Mouse (Mus musculus) C2C12 (cell line): ENCODE results near the gene Zmat3.

ENCODE experiments used
- CTCF ChIP-seq: IDR thresholded peaks from one replicate; pipeline ENCODE4 v1.5.1; 2011; ENCODE audit not compliant: control insufficient read depth, insufficient read depth, insufficient read length
- MAX ChIP-seq: IDR thresholded peaks from one replicate; pipeline ENCODE4 v1.6.1; 2011; ENCODE audit warnings: mild to moderate bottlenecking, control low read depth
- MYOD1 ChIP-seq: IDR thresholded peaks from one replicate; pipeline ENCODE4 v1.6.1; 2011; ENCODE audit warnings: low read depth; ENCODE audit not compliant: control insufficient read depth, insufficient read length

- TF ChIP-seq CTCF (no peak), MAX (no peak), MYOD1 (no peak)
These were observed 27.6 kb downstream of the Zmat3 start for GRCm38 (mm10) chr3:32338231-32338630.
